Mouse (Mus musculus): ENCODE measurements around the gene Sh3bp2. TPM values are rescaled to one million over a fixed set of nuclear protein-coding genes. Genes with fewer than 3 reads are reported as not detected.

Sh3bp2 gene
- polyA plus RNA-seq (2012; fragmentation: generic; extraction: Trizol) = 14.3 TPM

- peak within 1 kb of the TSS; percentile 98 for H3K4me2 ChIP-seq (ENCODE audit: low read depth)
- TF ChIP-seq USF1 (IDR thresholded peaks at IDR 0.05; ENCODE audit: low read depth) (no peak), E2F4 (IDR thresholded peaks at IDR 0.05; ENCODE audit: insufficient read depth) (no peak), POLR2AphosphoS2 (IDR thresholded peaks at IDR 0.05; ENCODE audit: insufficient read length, low read depth) (peak; percentile 95), TCF12 (IDR thresholded peaks at IDR 0.05; ENCODE audit: insufficient read depth, poor library complexity, severe bottlenecking) (no peak), REST (IDR thresholded peaks at IDR 0.05; ENCODE audit: insufficient read depth, insufficient read length) (no peak), TCF3 (IDR thresholded peaks at IDR 0.05; ENCODE audit: insufficient read length, low read depth) (no peak), SRF (IDR thresholded peaks at IDR 0.05; ENCODE audit: control insufficient read depth, insufficient read length, low read depth) (no peak), MYOD1 (IDR thresholded peaks at IDR 0.05; ENCODE audit: control insufficient read depth in 1 of 3, insufficient read length in 2 of 3, low read depth in 2 of 3) (peak in 2 of 3 experiments; percentile 36 to 62), POLR2A (IDR thresholded peaks at IDR 0.05; ENCODE audit: insufficient read length, low read depth) (peak; percentile 95), MYOG (IDR thresholded peaks at IDR 0.05; ENCODE audit: control insufficient read depth in 1 of 3, insufficient read depth in 1 of 3, insufficient read length in 2 of 3, low read depth in 2 of 3) (no peak), MAX (IDR thresholded peaks at IDR 0.05; ENCODE audit: low read depth) (no peak), CEBPB (IDR thresholded peaks at IDR 0.05; ENCODE audit: insufficient read depth, poor library complexity, severe bottlenecking) (no peak)
- no peaks in the 10 kb centered on the region for H3K36me3 ChIP-seq (ENCODE audit: control insufficient read depth, insufficient read depth)
- peak within 1 kb of the TSS; percentile 28 for H3ac ChIP-seq (ENCODE audit: control insufficient read depth, insufficient read length)
- no peaks in the 10 kb centered on the region for H3K27me3 ChIP-seq (ENCODE audit: control insufficient read depth, insufficient read depth, insufficient read length)
- H3K79me2 ChIP-seq (ENCODE audit: control insufficient read depth, insufficient read depth) = peaks cover 28% of the 10 kb centered on the region
- H3K4me3 ChIP-seq = peak within 1 kb of the TSS; percentile 69
Observed at GRCm38 (mm10) chr5:34525663-34526476, at the start of gene Sh3bp2. Sh3bp2 (plus strand) TSS chr5:34525838.

- Histone ChIP-seq H3K4me3 (no peak overlapping the region), H3K79me2 (ENCODE audit: control insufficient read depth, insufficient read depth) (no peaks in the 10 kb centered on the region), H3K27me3 (ENCODE audit: control insufficient read depth, insufficient read depth, insufficient read length) (no peaks in the 10 kb centered on the region), H3K4me2 (ENCODE audit: low read depth) (no peak overlapping the region), H3ac (ENCODE audit: control insufficient read depth, insufficient read length) (no peak overlapping the region), H3K36me3 (ENCODE audit: control insufficient read depth, insufficient read depth) (peaks cover 18% of the 10 kb centered on the region)
- TF ChIP-seq SRF (IDR thresholded peaks at IDR 0.05; ENCODE audit: control insufficient read depth, insufficient read length, low read depth) = no peak
Observed at GRCm38 (mm10) chr5:34480926-34481325, 44.7 kb upstream of the Sh3bp2 start.

GRCm38 (mm10) chr5:34485731-34486130 lies 39.9 kb upstream of the Sh3bp2 start:
- Histone ChIP-seq H3ac (ENCODE audit: control insufficient read depth, insufficient read length) (no peak overlapping the region), H3K36me3 (ENCODE audit: control insufficient read depth, insufficient read depth) (peaks cover 10% of the 10 kb centered on the region), H3K4me2 (ENCODE audit: low read depth) (no peak overlapping the region), H3K79me2 (ENCODE audit: control insufficient read depth, insufficient read depth) (no peaks in the 10 kb centered on the region), H3K4me3 (no peak overlapping the region), H3K27me3 (ENCODE audit: control insufficient read depth, insufficient read depth, insufficient read length) (no peaks in the 10 kb centered on the region)
- TF ChIP-seq POLR2A (IDR thresholded peaks at IDR 0.05; ENCODE audit: insufficient read length, low read depth) = no peak
- TF ChIP-seq CEBPB (IDR thresholded peaks at IDR 0.05; ENCODE audit: insufficient read depth, poor library complexity, severe bottlenecking) = no peak
- peak; percentile 37 for TF ChIP-seq POLR2AphosphoS2 (IDR thresholded peaks at IDR 0.05; ENCODE audit: insufficient read length, low read depth)
- TF ChIP-seq USF1 (IDR thresholded peaks at IDR 0.05; ENCODE audit: low read depth) = no peak

GRCm38 (mm10) chr5:34487320-34488090 lies 38.1 kb upstream of the Sh3bp2 start:
- H3K36me3 ChIP-seq (ENCODE audit: control insufficient read depth, insufficient read depth) = peaks cover 6% of the 10 kb centered on the region
- H3K4me3 ChIP-seq = no peak overlapping the region
- H3K4me2 ChIP-seq (ENCODE audit: low read depth) = no peak overlapping the region
- H3ac ChIP-seq (ENCODE audit: control insufficient read depth, insufficient read length) = no peak overlapping the region
- H3K27me3 ChIP-seq (ENCODE audit: control insufficient read depth, insufficient read depth, insufficient read length) = no peaks in the 10 kb centered on the region
- no peaks in the 10 kb centered on the region for H3K79me2 ChIP-seq (ENCODE audit: control insufficient read depth, insufficient read depth)
- TF ChIP-seq MYOD1 (IDR thresholded peaks at IDR 0.05; ENCODE audit: control insufficient read depth in 1 of 3, insufficient read length in 2 of 3, low read depth in 2 of 3) (no peak), REST (IDR thresholded peaks at IDR 0.05; ENCODE audit: insufficient read depth, insufficient read length) (no peak)

- Histone ChIP-seq H3K79me2 (ENCODE audit: control insufficient read depth, insufficient read depth) (no peaks in the 10 kb centered on the region), H3K36me3 (ENCODE audit: control insufficient read depth, insufficient read depth) (peaks cover 6% of the 10 kb centered on the region), H3K27me3 (ENCODE audit: control insufficient read depth, insufficient read depth, insufficient read length) (no peaks in the 10 kb centered on the region), H3ac (ENCODE audit: control insufficient read depth, insufficient read length) (no peak overlapping the region), H3K4me3 (no peak overlapping the region), H3K4me2 (ENCODE audit: low read depth) (no peak overlapping the region)
- TF ChIP-seq SRF (IDR thresholded peaks at IDR 0.05; ENCODE audit: control insufficient read depth, insufficient read length, low read depth) = no peak
- no peak for TF ChIP-seq MAX (IDR thresholded peaks at IDR 0.05; ENCODE audit: low read depth)
- TF ChIP-seq POLR2AphosphoS2 (IDR thresholded peaks at IDR 0.05; ENCODE audit: insufficient read length, low read depth) = no peak
- TF ChIP-seq MYOD1 (IDR thresholded peaks at IDR 0.05; ENCODE audit: control insufficient read depth in 1 of 3, insufficient read length in 2 of 3, low read depth in 2 of 3) = no peak
- TF ChIP-seq CEBPB (IDR thresholded peaks at IDR 0.05; ENCODE audit: insufficient read depth, poor library complexity, severe bottlenecking) = no peak
- no peak for TF ChIP-seq TCF3 (IDR thresholded peaks at IDR 0.05; ENCODE audit: insufficient read length, low read depth)
- TF ChIP-seq POLR2A (IDR thresholded peaks at IDR 0.05; ENCODE audit: insufficient read length, low read depth) = no peak
- TF ChIP-seq REST (IDR thresholded peaks at IDR 0.05; ENCODE audit: insufficient read depth, insufficient read length) = no peak
- TF ChIP-seq USF1 (IDR thresholded peaks at IDR 0.05; ENCODE audit: low read depth) = no peak
- no peak for TF ChIP-seq E2F4 (IDR thresholded peaks at IDR 0.05; ENCODE audit: insufficient read depth)
Observed at GRCm38 (mm10) chr5:34488741-34489417, 36.8 kb upstream of the Sh3bp2 start.
